Mouse (Mus musculus): ENCODE measurements at regions not wholly inside any gene's neighbourhood (a gene's known extent, or its start where the extent isn't known, plus 50 kb on each side); places are given as distances from the start of the nearest gene placed in this dataset.

- 68% methylated on average over 8 of the region's 8 CpGs for WGBS
Observed at GRCm38 (mm10) chr1:89244598-89244997, 174.4 kb downstream of the Sh3bp4 start.

GRCm38 (mm10) chr1:89245202-89246003 is 175.2 kb downstream of the Sh3bp4 start:
- H3K4me2 ChIP-seq, result no peak overlapping the region
- ATAC-seq (ENCODE audit: insufficient read depth), result no peak; the same call in 1 of the 2 replicates
- H3K9ac ChIP-seq, result no peak overlapping the region
- TF ChIP-seq CTCF (IDR thresholded peaks at IDR 0.05; ENCODE audit: low read depth), result no peak
- H3K27ac ChIP-seq (ENCODE audit: low read depth), result no peak overlapping the region
- H3K27me3 ChIP-seq (ENCODE audit: insufficient read depth, low read length), result no peaks in the 10 kb centered on the region
- no peaks in the 10 kb centered on the region for H3K4me1 ChIP-seq (ENCODE audit: insufficient read depth)
- no peaks in the 10 kb centered on the region for H3K9me3 ChIP-seq (ENCODE audit: low read depth, low read length)
- peak; percentile 15 for DNase-seq
- 16% methylated on average over 11 of the region's 11 CpGs for WGBS
- H3K36me3 ChIP-seq (ENCODE audit: insufficient read depth), result no peaks in the 10 kb centered on the region
- H3K4me3 ChIP-seq (ENCODE audit: low read depth, low read length), result no peak overlapping the region

More at GRCm38 (mm10) chr1:89244598-89244997, 174.4 kb downstream of the Sh3bp4 start:
- Histone ChIP-seq H3K27ac (ENCODE audit: low read depth) (no peak overlapping the region), H3K9me3 (ENCODE audit: low read depth, low read length) (no peaks in the 10 kb centered on the region), H3K36me3 (ENCODE audit: insufficient read depth) (no peaks in the 10 kb centered on the region), H3K4me2 (no peak overlapping the region), H3K9ac (no peak overlapping the region), H3K4me3 (ENCODE audit: low read depth, low read length) (no peak overlapping the region), H3K4me1 (ENCODE audit: insufficient read depth) (no peaks in the 10 kb centered on the region), H3K27me3 (ENCODE audit: insufficient read depth, low read length) (no peaks in the 10 kb centered on the region)
- TF ChIP-seq CTCF (IDR thresholded peaks at IDR 0.05; ENCODE audit: low read depth), result no peak
- DNase-seq (no peak), ATAC-seq (ENCODE audit: insufficient read depth) (no peak)

- TF ChIP-seq CTCF (IDR thresholded peaks at IDR 0.05; ENCODE audit: low read depth), result no peak
- 22% methylated on average over 2 of the region's 2 CpGs for WGBS
- Histone ChIP-seq H3K9me3 (ENCODE audit: low read depth, low read length) (no peaks in the 10 kb centered on the region), H3K4me2 (no peak overlapping the region), H3K4me1 (ENCODE audit: insufficient read depth) (no peaks in the 10 kb centered on the region), H3K9ac (no peak overlapping the region), H3K27me3 (ENCODE audit: insufficient read depth, low read length) (no peaks in the 10 kb centered on the region), H3K4me3 (ENCODE audit: low read depth, low read length) (no peak overlapping the region), H3K36me3 (ENCODE audit: insufficient read depth) (no peaks in the 10 kb centered on the region), H3K27ac (ENCODE audit: low read depth) (no peak overlapping the region)
- DNase-seq, result no peak
- ATAC-seq (ENCODE audit: insufficient read depth), result no peak
Observed at GRCm38 (mm10) chr1:89251753-89252152, 181.5 kb downstream of the Sh3bp4 start.

- WGBS, result 79% methylated on average over 7 of the region's 7 CpGs
- Histone ChIP-seq H3K36me3 (ENCODE audit: insufficient read depth) (no peaks in the 10 kb centered on the region), H3K4me2 (no peak overlapping the region), H3K4me3 (ENCODE audit: low read depth, low read length) (no peak overlapping the region), H3K4me1 (ENCODE audit: insufficient read depth) (no peaks in the 10 kb centered on the region), H3K9ac (no peak overlapping the region), H3K9me3 (ENCODE audit: low read depth, low read length) (no peaks in the 10 kb centered on the region), H3K27ac (ENCODE audit: low read depth) (no peak overlapping the region), H3K27me3 (ENCODE audit: insufficient read depth, low read length) (no peaks in the 10 kb centered on the region)
- no peak for TF ChIP-seq CTCF (IDR thresholded peaks at IDR 0.05; ENCODE audit: low read depth)
- ATAC-seq (ENCODE audit: insufficient read depth) (no peak), DNase-seq (no peak)
Observed at GRCm38 (mm10) chr1:89252528-89252927, 182.3 kb downstream of the Sh3bp4 start.

DNA sequence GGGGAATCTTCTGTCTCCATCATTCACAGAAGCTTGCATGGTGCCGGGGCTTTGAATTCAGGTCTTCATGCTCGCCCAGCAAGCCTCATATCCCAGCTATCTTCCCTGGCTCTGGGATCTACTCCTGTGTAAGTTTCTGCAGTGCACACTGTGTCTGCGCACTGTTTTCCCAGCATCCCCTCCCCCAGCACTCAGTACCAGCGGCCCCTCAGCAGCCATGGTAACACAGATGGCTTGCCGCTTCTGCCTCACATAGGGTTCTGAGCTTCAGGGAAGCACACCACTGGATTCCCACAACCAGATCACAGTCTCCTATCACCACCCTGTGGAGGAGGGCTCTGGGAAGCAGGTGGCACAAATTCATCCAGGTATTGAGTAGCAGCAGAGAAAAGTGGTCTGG is 187.7 kb downstream of the Sh3bp4 start:
- Histone ChIP-seq H3K4me2 (no peak overlapping the region), H3K9me3 (ENCODE audit: low read depth, low read length) (no peaks in the 10 kb centered on the region), H3K4me1 (ENCODE audit: insufficient read depth) (no peaks in the 10 kb centered on the region), H3K4me3 (ENCODE audit: low read depth, low read length) (no peak overlapping the region), H3K9ac (no peak overlapping the region), H3K27ac (ENCODE audit: low read depth) (no peak overlapping the region), H3K36me3 (ENCODE audit: insufficient read depth) (no peaks in the 10 kb centered on the region), H3K27me3 (ENCODE audit: insufficient read depth, low read length) (no peaks in the 10 kb centered on the region)
- TF ChIP-seq CTCF (IDR thresholded peaks at IDR 0.05; ENCODE audit: low read depth), result no peak
- 75% methylated on average over 5 of the region's 5 CpGs for WGBS
- ATAC-seq (ENCODE audit: insufficient read depth) (no peak), DNase-seq (no peak)

- Histone ChIP-seq H3K4me1 (ENCODE audit: insufficient read depth) (no peaks in the 10 kb centered on the region), H3K36me3 (ENCODE audit: insufficient read depth) (no peaks in the 10 kb centered on the region), H3K27me3 (ENCODE audit: insufficient read depth, low read length) (no peaks in the 10 kb centered on the region), H3K9ac (no peak overlapping the region), H3K4me2 (no peak overlapping the region), H3K4me3 (ENCODE audit: low read depth, low read length) (no peak overlapping the region), H3K27ac (ENCODE audit: low read depth) (no peak overlapping the region), H3K9me3 (ENCODE audit: low read depth, low read length) (no peaks in the 10 kb centered on the region)
- ATAC-seq (ENCODE audit: insufficient read depth) (no peak), DNase-seq (no peak)
- 68% methylated on average over 4 of the region's 4 CpGs for WGBS
- TF ChIP-seq CTCF (IDR thresholded peaks at IDR 0.05; ENCODE audit: low read depth), result no peak
Observed at GRCm38 (mm10) chr1:89265771-89266170, 188.8 kb upstream of the Agap1 start.

DNA sequence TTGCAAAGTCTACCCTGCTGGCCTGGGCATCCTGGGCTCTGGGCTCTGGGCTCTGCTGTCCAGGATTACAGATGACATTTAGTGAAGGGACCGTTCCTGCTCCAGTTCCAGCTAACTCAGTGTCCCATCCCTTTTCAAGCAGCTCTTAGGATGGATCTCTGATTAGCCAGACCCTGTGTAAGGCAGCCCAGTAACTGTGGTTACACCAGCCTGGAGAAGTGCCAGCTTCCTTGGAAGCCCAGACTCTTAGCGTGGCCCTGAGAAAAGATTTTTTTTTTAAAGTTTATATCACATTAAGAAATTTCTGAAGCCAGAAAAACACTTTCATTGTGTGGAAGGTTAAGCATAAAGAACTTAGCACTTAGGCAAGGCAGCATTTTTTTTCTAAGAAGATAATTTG is 185.8 kb upstream of the Agap1 start:
- Histone ChIP-seq H3K4me1 (ENCODE audit: insufficient read depth) (no peaks in the 10 kb centered on the region), H3K36me3 (ENCODE audit: insufficient read depth) (no peaks in the 10 kb centered on the region), H3K27ac (ENCODE audit: low read depth) (no peak overlapping the region), H3K4me2 (no peak overlapping the region), H3K27me3 (ENCODE audit: insufficient read depth, low read length) (no peaks in the 10 kb centered on the region), H3K9ac (no peak overlapping the region), H3K4me3 (ENCODE audit: low read depth, low read length) (no peak overlapping the region), H3K9me3 (ENCODE audit: low read depth, low read length) (no peaks in the 10 kb centered on the region)
- TF ChIP-seq CTCF (IDR thresholded peaks at IDR 0.05; ENCODE audit: low read depth), result no peak
- no peak for ATAC-seq (ENCODE audit: insufficient read depth)
- 47% methylated on average over 2 of the region's 2 CpGs for WGBS
- DNase-seq, result peak; percentile 67

Measured in lung, embryonic 14.5 days (tissue).